Mouse (Mus musculus) megakaryocyte-erythroid progenitor cell, adult 5-6 weeks (primary cell): ENCODE results near the gene Rab44. TPM values are rescaled to one million over a fixed set of nuclear protein-coding genes. Genes with fewer than 3 reads are reported as not detected.

Experiments used
- ATAC-seq: replicated peaks from 2 replicates; pipeline ENCODE4 v1.8.0; 2016; ENCODE audit warnings: mild to moderate bottlenecking, inconsistent platforms; ENCODE audit not compliant: severe bottlenecking, poor library complexity, low FRiP score, low TSS enrichment
- total RNA-seq, 2 experiments: library from RNA; stranded (forward) in 1 of 2; stranded (reverse) in 1 of 2; fragments of 200-1000, 215-1000 nt in 1 of 2; fragments of >200 nt in 1 of 2; fragmentation: Nextera tagmentation in 1 of 2; gene quantifications; 2 replicates each; pipeline ENCODE4 v1.2.3; 2014 to 2017

Rab44 gene
- total RNA-seq, 2 experiments from 2014 or later, result 4.1 to 23.3 TPM

- no peak for ATAC-seq
These were observed 6.7 kb downstream of the Rab44 start for GRCm38 (mm10) chr17:29120666-29121065.

DNA sequence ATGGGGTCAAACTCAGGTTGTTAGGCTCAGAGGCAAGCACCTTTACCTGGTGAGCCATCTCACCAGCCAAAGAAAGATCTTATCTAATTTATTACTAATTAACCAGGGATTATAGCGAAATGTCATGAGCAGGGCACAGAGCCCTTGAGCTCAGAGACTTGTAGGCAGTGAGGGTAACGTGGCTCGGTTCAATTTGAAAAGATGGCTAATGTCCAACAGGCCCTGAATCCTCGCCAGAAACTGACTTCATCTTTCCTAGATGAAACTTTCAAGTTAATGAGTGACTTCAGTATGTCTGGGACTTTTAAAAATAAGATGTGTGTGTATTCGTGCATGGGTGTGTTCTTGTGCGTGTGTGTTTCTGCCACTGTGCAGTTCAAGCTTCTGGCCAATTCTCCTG lies 8.9 kb downstream of the Rab44 start:
- no peak for ATAC-seq

- no peak for ATAC-seq
These were observed 9.7 kb downstream of the Rab44 start for GRCm38 (mm10) chr17:29123578-29124174.

DNA sequence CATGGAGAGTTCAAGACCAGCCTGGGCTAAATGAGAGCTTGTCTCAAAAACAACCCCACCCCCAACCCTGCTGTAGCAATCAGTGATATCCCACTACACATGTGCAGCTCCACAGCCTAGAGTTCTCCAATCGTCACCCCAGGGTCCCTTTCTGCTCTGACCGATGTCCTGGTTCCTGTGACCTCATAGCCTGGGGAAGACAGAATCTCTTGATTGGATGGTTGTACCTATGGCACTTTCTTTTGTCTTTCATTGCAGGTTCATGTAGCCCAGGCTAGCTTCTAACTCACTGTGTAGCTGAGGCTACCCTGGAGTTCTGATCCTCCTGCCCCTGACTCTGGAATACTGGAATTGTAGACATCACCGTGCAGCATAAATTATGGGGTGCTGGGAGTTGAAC lies 12.6 kb downstream of the Rab44 start:
- no peak for ATAC-seq

- ATAC-seq, result no peak
These were observed 15.4 kb downstream of the Rab44 start for GRCm38 (mm10) chr17:29129341-29129740.

GRCm38 (mm10) chr17:29135066-29135465 lies 21.1 kb downstream of the Rab44 start:
- ATAC-seq, result no peak

DNA sequence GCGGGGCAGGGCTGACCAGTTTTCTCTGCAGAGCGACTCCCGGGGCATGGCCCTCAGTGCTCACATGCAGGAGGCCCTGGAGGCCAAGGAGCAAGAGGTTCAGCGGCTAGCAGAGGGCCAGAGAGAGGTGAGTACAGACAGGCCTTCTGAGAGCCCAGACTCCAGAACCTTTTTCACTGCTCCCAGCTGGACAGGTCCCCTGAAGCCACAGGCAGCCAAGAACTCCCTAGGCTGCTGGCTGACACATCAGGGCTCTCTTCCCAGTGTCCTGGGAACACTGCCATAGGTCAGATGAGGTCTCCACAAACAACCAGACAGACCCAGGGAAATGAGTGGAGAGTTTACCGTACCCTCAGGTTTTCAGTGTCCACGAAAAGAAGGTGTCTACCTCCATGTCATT lies 22.3 kb downstream of the Rab44 start:
- ATAC-seq, result no peak

- ATAC-seq, result no peak
These were observed 24.0 kb downstream of the Rab44 start for GRCm38 (mm10) chr17:29137906-29138305.

- ATAC-seq, result no peak
These were observed 27.6 kb downstream of the Rab44 start for GRCm38 (mm10) chr17:29141577-29141976.

DNA sequence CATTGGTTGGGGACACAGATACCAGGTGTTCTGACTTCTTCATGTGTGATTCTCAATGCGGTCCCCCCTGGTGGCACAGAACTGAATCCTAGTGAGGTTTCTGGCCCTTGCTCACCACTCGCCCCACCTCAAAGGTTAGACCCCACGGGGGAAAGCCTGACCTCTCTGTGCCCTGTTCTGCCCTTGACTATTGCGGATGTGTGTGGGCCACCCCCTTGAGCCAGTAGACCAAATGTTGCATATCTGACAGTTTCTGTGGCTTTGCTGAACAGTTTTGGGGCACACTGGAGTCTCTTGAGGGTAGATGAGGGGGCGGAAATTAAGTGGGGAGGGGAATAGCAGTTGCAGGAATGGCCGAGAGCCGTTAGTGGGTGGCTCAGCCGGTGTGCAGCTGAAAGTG lies 29.3 kb downstream of the Rab44 start:
- ATAC-seq, result no peak

DNA sequence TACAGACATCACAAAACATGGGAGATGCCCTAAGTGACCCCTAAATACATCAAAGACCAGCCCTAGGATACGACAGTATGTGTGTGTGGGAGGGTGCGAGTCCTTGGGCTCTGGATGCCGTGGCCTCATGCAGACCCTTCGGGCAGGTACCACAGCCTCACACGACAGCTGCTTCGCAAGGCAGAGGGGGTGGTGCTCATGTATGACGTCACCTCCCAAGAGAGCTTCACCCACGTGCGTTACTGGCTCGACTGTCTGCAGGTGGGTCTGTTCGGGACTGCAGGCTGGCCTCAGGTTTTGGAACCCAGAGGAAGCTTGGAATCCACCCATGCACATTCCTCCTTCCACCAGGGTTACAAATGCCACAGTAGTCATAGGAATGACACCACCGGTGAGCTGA lies 31.2 kb downstream of the Rab44 start:
- ATAC-seq, result no peak

DNA sequence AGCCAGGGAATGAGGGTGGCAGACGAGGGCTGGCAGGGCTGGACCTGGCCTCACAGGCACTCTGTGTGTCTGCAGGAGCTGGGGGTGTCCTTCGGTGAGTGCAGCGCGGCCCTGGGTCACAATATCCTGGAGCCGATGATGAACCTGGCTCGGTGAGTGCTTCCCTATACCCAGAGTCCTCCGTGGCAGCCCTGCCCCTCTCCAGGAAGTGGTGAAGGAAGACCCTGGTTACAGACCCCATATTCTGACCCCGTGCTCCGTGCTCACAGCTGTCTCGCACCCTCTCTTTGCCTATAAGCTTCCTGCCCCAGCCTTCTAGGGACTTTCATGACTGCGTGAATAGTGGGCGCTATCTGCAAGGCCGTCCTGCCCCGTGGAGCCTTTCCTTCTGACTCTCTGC lies 33.3 kb downstream of the Rab44 start:
- no peak for ATAC-seq

DNA sequence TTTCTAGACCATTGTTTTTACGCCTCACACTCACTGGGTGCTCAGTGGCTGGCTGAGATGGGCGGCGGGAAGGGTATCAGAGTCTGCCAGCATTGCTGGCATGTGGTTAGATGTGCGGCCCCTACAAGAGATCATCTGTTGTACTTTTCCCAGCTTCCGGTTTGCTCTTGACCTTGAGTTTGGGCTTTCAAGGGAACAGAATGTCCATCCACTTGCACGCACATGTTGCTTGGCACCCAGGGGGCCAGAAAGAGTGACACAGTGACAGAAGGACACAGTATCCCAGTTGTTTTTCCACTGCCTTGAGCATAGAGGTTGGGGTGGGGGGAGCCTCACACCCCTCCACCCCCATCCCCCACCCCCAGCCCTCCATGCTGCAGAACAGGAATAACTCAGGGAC lies 33.8 kb downstream of the Rab44 start:
- ATAC-seq, result no peak

GRCm38 (mm10) chr17:29149766-29150165 lies 35.8 kb downstream of the Rab44 start:
- ATAC-seq, result no peak

DNA sequence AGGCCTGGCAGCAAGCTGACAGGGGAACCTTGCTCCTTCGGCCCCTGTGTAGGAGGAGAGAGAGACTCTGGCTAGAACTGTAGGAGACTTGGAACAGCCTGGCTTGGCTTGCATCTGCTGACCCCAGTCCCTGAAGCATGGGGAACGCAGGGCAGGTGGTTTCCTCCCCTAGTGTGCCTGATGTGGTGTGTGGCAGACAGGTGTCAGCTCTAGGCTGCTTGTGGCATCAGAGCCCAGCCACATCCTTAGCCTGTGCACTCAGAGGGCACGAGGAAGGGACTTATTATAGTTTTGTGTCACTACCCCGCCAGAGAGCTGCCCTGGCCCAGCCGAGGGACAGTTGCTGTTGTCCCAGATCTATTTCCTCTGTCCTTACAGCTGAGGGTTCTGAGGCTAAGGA lies 38.6 kb downstream of the Rab44 start:
- ATAC-seq, result no peak

DNA sequence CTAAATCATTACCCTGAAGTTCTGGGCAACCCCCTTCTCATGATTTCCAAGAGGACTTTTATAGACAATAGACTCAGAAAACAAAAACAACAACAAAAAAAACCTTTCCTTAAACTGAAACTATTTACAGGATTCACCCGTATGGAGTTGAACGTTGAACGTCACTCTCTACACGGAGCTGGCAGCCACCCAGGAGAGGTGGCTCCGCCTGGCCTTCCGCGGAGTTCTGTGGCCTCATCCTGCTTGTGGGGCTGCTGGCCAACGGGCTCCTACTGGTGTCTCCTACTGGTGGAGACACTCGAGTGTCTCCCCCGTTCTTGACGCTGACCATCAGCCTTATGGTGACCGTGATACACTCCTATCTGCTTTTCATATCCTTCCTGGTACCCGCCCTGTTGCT lies 40.3 kb downstream of the Rab44 start:
- ATAC-seq, result no peak

DNA sequence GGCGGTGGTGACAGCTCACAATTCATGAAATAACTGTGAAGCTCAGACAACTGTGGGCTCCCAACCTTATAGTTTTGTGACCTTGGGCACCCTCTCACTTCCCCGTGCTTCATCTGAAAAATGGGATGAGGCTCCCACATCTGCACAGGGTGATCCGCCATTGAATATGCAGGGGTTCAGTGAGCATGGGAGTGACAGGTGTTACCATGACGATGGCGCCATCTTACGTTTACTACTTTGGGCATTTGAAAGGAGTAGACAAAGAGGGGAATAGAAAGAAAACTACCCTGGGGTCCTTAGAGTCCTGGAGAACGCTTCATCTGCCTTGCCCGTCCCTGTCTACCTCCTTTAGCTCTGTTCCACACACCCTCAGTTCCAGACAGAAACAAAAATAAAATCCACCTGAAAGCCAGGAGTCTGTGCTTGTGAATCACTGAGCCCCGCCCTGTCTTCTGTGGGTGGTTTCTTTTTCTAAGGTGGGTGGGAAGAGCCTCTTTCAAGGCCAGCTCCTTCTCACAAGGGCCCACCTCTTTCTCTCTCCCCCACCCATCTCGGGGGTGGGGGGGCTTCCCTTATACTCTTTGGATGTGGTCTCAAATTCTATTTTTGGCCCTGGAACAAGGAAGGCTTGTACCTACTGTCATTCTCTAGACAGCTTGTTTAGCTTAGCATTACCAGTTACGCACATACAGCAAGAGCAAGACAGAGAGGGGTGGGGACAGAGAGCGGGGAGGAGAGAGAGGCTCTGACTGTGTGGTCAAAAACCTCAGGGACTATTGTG lies 41.6 kb downstream of the Rab44 start:
- ATAC-seq, result no peak

GRCm38 (mm10) chr17:29156396-29156795 lies 42.5 kb downstream of the Rab44 start:
- no peak for ATAC-seq

DNA sequence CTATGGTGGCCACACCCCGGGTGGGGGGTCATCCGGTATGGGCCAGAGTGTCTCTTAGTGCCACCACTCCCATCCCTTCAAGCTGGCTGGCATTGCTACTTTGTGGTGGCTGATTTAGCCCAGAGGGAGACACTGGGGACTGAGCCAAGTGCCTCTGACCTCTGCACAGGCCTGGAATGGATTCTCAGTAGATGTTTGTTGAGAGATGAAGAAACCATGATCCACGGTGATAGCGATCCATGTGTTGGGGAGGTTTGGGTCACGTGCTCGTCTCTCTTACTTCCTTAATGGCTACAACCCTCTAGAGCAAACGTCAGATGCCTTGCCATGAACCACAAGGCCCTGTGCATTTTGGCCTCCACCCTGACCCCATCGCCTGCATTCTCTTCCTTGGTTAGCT lies 42.9 kb downstream of the Rab44 start:
- ATAC-seq, result no peak

GRCm38 (mm10) chr17:29158899-29159298 lies 45.0 kb downstream of the Rab44 start:
- no peak for ATAC-seq

DNA sequence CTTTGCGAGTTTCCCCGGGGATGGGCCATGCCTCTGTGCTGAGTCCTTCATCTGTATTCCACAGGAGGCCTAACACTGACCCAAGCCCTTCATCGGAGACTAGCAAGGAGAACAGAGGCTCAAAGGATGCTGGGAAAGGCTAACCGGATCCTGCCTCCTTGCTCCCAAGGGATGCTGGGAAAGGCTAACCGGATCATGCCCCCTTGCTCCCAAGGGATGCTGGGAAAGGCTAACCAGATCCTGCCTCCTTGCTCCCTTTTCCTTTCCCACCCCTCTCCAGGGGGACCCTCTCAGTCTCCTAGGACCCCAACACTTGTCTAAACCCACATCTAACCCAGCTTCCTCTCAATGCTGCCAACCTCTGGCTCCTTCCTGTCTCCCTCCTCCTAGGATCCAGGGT lies 45.4 kb downstream of the Rab44 start:
- ATAC-seq, result no peak
